Mouse (Mus musculus) adipose tissue, adult 10 weeks (tissue): ENCODE results near the gene Rpp25l. TPM values are rescaled to one million over a fixed set of nuclear protein-coding genes. Genes with fewer than 3 reads are reported as not detected.

Source experiments
- polyA plus RNA-seq: library from polyadenylated mRNA; stranded (reverse); fragments of 350-450 nt; fragmentation: Illumina TruSeq; extraction: RNeasy Lipid Tissue Mini Kit (QIAGEN cat#74804); gene quantifications from one replicate; pipeline ENCODE4 v1.2.3, GENCODE M21; 2014; ENCODE audit warnings: low read depth, low replicate concordance

Rpp25l gene
- 28.9 TPM for polyA plus RNA-seq

GRCm38 (mm10) chr4:41713197-41714067, at the start of gene Rpp25l:
Gene Rpp25l (minus strand): TSS chr4:41713534.

GRCm38 (mm10) chr4:41755338-41756305, 42.3 kb upstream of the Rpp25l start, which contains the start of gene Sigmar1:
Gene Sigmar1 (minus strand): TSS chr4:41756157.

GRCm38 (mm10) chr4:41754797-41755337, 41.5 kb upstream of the Rpp25l start, which contains the start of gene Galt:
Gene Galt (plus strand): TSS chr4:41755228.

GRCm38 (mm10) chr4:41731052-41731765, 17.9 kb upstream of the Rpp25l start, which contains the start of gene Arid3c:
Gene Arid3c (minus strand): TSS chr4:41731142.

GRCm38 (mm10) chr4:41722918-41723351, 9.6 kb upstream of the Rpp25l start, which contains the start of gene Dctn3:
Gene Dctn3 (minus strand): TSS chr4:41723170.

GRCm38 (mm10) chr4:41699783-41700182, 13.6 kb downstream of the Rpp25l start, which contains the start of gene Il11ra1:
Gene Il11ra1 (plus strand): TSS chr4:41699989.

GRCm38 (mm10) chr4:41696930-41697841, 16.1 kb downstream of the Rpp25l start, which contains the start of gene Cntfr:
Gene Cntfr (minus strand): TSS chr4:41697089.

Other genes with a start within 250 kb of the Rpp25l start
- 1.4 TPM for gene Kif24, start 248.6 kb downstream of the Rpp25l start, polyA plus RNA-seq
- 29.5 TPM for gene Nudt2, start 248.4 kb downstream of the Rpp25l start, polyA plus RNA-seq
- gene AI464131, start 210.5 kb downstream of the Rpp25l start, polyA plus RNA-seq = 11.5 TPM
- 17.3 TPM for gene 1110017D15Rik, start 196.2 kb downstream of the Rpp25l start, polyA plus RNA-seq
- 15.3 TPM for gene Fam219a, start 144.0 kb downstream of the Rpp25l start, polyA plus RNA-seq
- 3.5 TPM for gene Dnaic1, start 143.8 kb downstream of the Rpp25l start, polyA plus RNA-seq
- gene Enho, start 73.2 kb downstream of the Rpp25l start, polyA plus RNA-seq = 6.7 TPM
- gene Cntfr, start 16.4 kb downstream of the Rpp25l start, polyA plus RNA-seq = 5.9 TPM
- 70.6 TPM for gene Il11ra1, start 13.5 kb downstream of the Rpp25l start, polyA plus RNA-seq
- 116 TPM for gene Dctn3, start 9.6 kb upstream of the Rpp25l start, polyA plus RNA-seq
- not detected for gene Arid3c, start 17.6 kb upstream of the Rpp25l start, polyA plus RNA-seq
- 26.4 TPM for gene Galt, start 41.7 kb upstream of the Rpp25l start, polyA plus RNA-seq
- 73.4 TPM for gene Sigmar1, start 42.6 kb upstream of the Rpp25l start, polyA plus RNA-seq
- gene Ccl27a, start 60.7 kb upstream of the Rpp25l start, polyA plus RNA-seq = 49.4 TPM
- gene Gm21541, start 190.1 kb upstream of the Rpp25l start, polyA plus RNA-seq = 34.3 TPM
- 6.0 TPM for gene Gm20878, start 228.0 kb upstream of the Rpp25l start, polyA plus RNA-seq